Mouse (Mus musculus) heart, adult 2 months (tissue): Measurements from ENCODE around the gene Mybphl.

Source experiments
- CTCF ChIP-seq: fragments of 200-600 bp; IDR thresholded peaks from 2 replicates; pipeline ENCODE4 v1.8.1; 2022; ENCODE audit warnings: antibody characterized with exemption, mild to moderate bottlenecking, moderate library complexity
- EP300 ChIP-seq: fragments of 200-500 bp; IDR thresholded peaks from 2 replicates; pipeline ENCODE4 v1.6.1; 2011; ENCODE audit warnings: low read depth, low read length, control low read depth; ENCODE audit not compliant: insufficient read depth
- POLR2A ChIP-seq: fragments of 200-500 bp; IDR thresholded peaks from 2 replicates; pipeline ENCODE4 v1.6.1; 2011; ENCODE audit warnings: mild to moderate bottlenecking, low read depth, low read length, control low read depth; ENCODE audit not compliant: insufficient read depth

DNA sequence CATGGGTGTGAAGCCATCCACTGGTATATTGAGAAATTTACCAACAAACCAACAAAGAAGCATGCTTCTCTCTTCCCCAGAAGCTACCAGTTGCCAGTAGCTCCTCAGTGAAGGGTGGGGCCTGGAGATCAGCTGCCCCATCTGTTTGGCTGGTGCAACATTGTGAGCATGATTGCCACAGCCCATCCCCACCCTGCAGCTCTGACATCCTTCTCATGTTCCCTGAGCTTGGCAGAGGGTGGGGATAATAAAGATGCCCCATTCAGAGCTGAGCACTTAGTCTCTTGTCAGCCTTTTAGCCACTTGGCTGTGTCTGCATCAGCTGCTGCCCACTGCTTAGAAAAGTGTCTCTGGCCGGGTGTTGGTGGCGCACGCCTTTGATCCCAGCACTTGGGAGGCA, 41.7 kb upstream of the Mybphl start:
- no peak for TF ChIP-seq POLR2A
- TF ChIP-seq CTCF: no peak
- no peak for TF ChIP-seq EP300
